Mouse (Mus musculus) forebrain, embryonic 12.5 days (tissue): ENCODE measurements around the gene Scgb2a2. TPM values are rescaled to one million over a fixed set of nuclear protein-coding genes. Genes with fewer than 3 reads are reported as not detected.
"Not testable (repeated sequence)": the region's sequence is repeated elsewhere in the genome, so short reads cannot be mapped to it uniquely, and the experiment has no call there.

Source experiments
- ATAC-seq: fragments of 200-750 bp; cut with Nextera tagmentation; 2 replicates; pipeline ENCODE4 v1.8.0; 2017; ENCODE audit warnings: moderate TSS enrichment; ENCODE audit not compliant: low FRiP score
- H3K27ac ChIP-seq: fragments of 300-500 bp; sonication (generic); 2 replicates; pipeline ENCODE4 v1.5.1; 2016; ENCODE audit warnings: mild to moderate bottlenecking
- H3K27me3 ChIP-seq: fragments of 300-500 bp; sonication (generic); 2 replicates; pipeline ENCODE4 v1.6.1; 2016; ENCODE audit warnings: mild to moderate bottlenecking
- H3K36me3 ChIP-seq: fragments of 300-500 bp; sonication (generic); replicated peaks from 2 replicates; pipeline ENCODE4 v1.6.1; 2016; ENCODE audit warnings: mild to moderate bottlenecking
- H3K4me1 ChIP-seq: fragments of 300-500 bp; sonication (generic); 2 replicates; pipeline ENCODE4 v1.6.1; 2016
- H3K4me2 ChIP-seq: fragments of 300-500 bp; sonication (generic); 2 replicates; pipeline ENCODE4 v1.6.1; 2016; ENCODE audit warnings: mild to moderate bottlenecking, moderate library complexity
- H3K4me3 ChIP-seq: fragments of 300-500 bp; sonication (generic); replicated peaks from 2 replicates; pipeline ENCODE4 v1.5.1; 2016; ENCODE audit warnings: mild to moderate bottlenecking
- H3K9ac ChIP-seq: fragments of 300-500 bp; sonication (generic); 2 replicates; pipeline ENCODE4 v1.6.1; 2016; ENCODE audit warnings: mild to moderate bottlenecking
- H3K9me3 ChIP-seq: fragments of 300-500 bp; sonication (generic); 2 replicates; pipeline ENCODE4 v1.6.1; 2016
- WGBS: fragments of 180-500 bp; shearing (Covaris S2); methylation state at CpG from one replicate; pipeline ENCODE4 v1.1.7; 2016; 5-methylcytosine and 5-hydroxymethylcytosine counted together
- microRNA-seq: library from miRNA; unstranded; fragments of <30 nt; microRNA quantifications from one replicate; pipeline ENCODE4, GENCODE M21; 2017
- polyA plus RNA-seq: library from polyadenylated mRNA; unstranded; fragments of >200 nt; fragmentation: Nextera tagmentation; extraction: Ambion mirVana; gene quantifications from 2 replicates; pipeline ENCODE4 v1.2.1, GENCODE M21; 2016

Gene Scgb2a2
- polyA plus RNA-seq, 1 experiment from 2014 or later = not detected

DNA sequence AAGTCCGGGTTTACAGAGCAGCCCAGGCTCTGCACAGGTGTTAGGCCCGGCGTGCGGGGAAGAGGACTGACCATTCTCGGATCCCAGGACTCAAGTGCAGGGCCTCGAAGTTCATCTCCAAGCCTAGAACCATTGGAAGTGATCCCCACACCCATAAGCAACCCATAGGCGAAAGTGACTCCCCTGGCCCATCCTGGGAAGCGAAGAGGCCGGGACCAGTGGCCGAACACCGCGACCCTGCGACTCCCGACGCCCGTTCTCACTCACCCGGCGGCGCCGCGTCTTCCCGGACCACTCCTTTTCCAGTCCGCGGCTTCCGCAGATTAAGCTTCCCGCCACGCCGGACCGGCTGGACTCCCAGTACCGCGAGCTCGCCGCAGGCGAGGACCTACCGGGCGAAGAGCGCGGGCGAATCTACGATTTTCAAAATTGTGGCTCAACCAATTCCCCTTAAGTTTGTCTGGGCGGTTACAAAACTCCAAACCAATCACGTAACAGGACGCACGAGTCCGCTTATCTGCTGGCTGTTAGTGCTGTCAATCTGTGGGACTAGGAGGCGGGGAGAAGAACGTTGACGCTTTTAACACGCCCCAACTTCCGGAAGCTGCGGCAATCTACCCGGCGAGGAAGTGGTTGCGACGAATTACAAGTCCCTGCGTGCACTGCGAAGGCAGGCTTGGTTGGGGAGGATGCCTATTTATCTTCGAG, 51.9 kb downstream of the Scgb2a2 start, which contains the start of gene Incenp:
TSS of gene Incenp (minus strand) at position 480 of the 708 bp plus-strand sequence.
- Histone ChIP-seq H3K4me2 (peak within 1 kb of the TSS; percentile 79), H3K9ac (peak within 1 kb of the TSS; percentile 82), H3K27me3 (no peaks in the 10 kb centered on the region), H3K4me3 (peak within 1 kb of the TSS; percentile 85), H3K4me1 (peaks cover 31% of the 10 kb centered on the region), H3K27ac (peak within 1 kb of the TSS; percentile 76), H3K9me3 (no peaks in the 10 kb centered on the region), H3K36me3 (peaks cover 15% of the 10 kb centered on the region)
- WGBS = under 1% methylated on average over 58 of the region's 58 CpGs
- peak; percentile 98 for ATAC-seq

DNA sequence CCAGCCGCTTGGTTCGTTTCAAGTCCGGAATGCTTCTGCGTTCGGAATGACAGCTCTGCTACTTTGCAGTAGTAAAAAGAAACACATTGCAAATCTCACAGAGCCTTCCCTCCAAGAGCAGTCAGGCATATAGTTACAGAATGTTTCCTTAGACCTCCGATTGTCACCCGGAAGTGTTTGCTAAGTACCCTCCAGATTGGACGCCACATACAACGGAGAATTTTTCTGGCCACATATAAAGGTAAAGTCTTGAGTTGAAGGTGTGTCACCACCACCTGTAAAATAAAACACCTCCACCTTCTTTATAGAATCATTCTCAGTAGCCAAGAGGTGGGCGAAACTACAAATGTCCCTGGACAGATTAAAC, 52.4 kb downstream of the Scgb2a2 start:
- Histone ChIP-seq H3K9ac (peak overlapping the region; percentile 39), H3K4me2 (peak overlapping the region; percentile 57), H3K4me1 (peaks cover 31% of the 10 kb centered on the region), H3K9me3 (no peaks in the 10 kb centered on the region), H3K36me3 (peaks cover 10% of the 10 kb centered on the region), H3K27ac (peak overlapping the region; percentile 76), H3K27me3 (no peaks in the 10 kb centered on the region), H3K4me3 (peak overlapping the region; percentile 85)
- peak; percentile 81 for ATAC-seq
- 7% methylated on average over 10 of the region's 10 CpGs for WGBS

DNA sequence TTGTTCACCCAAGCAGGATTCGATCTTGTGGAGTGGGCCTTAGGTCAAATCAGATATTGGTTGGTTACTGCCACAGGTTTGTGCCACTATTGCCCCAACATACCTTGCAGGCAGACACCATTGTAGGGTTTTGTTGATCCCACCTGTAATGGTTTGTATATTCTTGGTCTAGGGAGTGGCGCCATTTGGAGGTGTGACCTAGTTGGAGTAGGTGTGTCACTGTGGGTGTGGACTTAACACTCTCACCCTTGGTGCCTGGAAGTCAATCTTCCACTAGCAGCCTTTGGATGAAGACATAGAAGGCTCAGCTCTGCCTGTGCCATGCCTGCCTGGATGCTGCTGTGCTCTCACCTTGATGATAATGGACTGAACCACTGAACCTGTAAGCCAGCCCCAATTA, 53.3 kb downstream of the Scgb2a2 start:
- H3K27ac ChIP-seq, H3K9ac ChIP-seq, H3K36me3 ChIP-seq, H3K9me3 ChIP-seq, ATAC-seq, H3K27me3 ChIP-seq, H3K4me3 ChIP-seq: not testable (repeated sequence)
- Histone ChIP-seq H3K4me1 (peaks cover 31% of the 10 kb centered on the region), H3K4me2 (peak overlapping the region; percentile 57; the same call in 1 of the 2 replicates)
- 89% methylated on average over 2 of the region's 2 CpGs for WGBS

Small RNA genes within 50 kb of the gene (microRNA-seq; reads per million reads assigned to microRNA genes)
- not detected for gene Gm22369

Other genes starting within 250 kb of the Scgb2a2 start
- gene Incenp, start 52.0 kb downstream of the Scgb2a2 start, polyA plus RNA-seq = 147 and 149 TPM in 2 replicates
- 1,239 and 1,358 TPM in 2 replicates for gene Fth1, start 133.0 kb downstream of the Scgb2a2 start, polyA plus RNA-seq
- gene Best1, start 154.1 kb downstream of the Scgb2a2 start, polyA plus RNA-seq = 1.1 and 1.4 TPM in 2 replicates
- gene Rab3il1, start 154.1 kb downstream of the Scgb2a2 start, polyA plus RNA-seq = 19.0 and 22.7 TPM in 2 replicates
- gene Fads3, start 194.0 kb downstream of the Scgb2a2 start, polyA plus RNA-seq = 5.6 and 7.4 TPM in 2 replicates